Mouse (Mus musculus) erythroblast, adult 5-6 weeks (primary cell): ENCODE measurements around the gene Eno2. TPM values are rescaled to one million over a fixed set of nuclear protein-coding genes. Genes with fewer than 3 reads are reported as not detected.

Source experiments
- ATAC-seq: replicated peaks from 2 replicates; pipeline ENCODE4 v1.8.0; 2016; ENCODE audit warnings: moderate number of reproducible peaks, mild to moderate bottlenecking, moderate TSS enrichment, inconsistent platforms; ENCODE audit not compliant: poor library complexity, low FRiP score, severe bottlenecking
- total RNA-seq, 2 experiments: library from RNA; stranded (forward) in 1 of 2; stranded (reverse) in 1 of 2; fragments of 150-400 nt in 1 of 2; fragments of 200-764, 138-1000 nt in 1 of 2; gene quantifications; 2 replicates each; pipeline versions ENCODE4 v1.2.3 to v1.2.4; 2015 to 2017; ENCODE audit warnings: low replicate concordance in 2 of 2

The Eno2 gene
- total RNA-seq, 2 experiments from 2014 or later = not detected

GRCm38 (mm10) chr6:124768704-124769044 is 799 bp downstream of the Eno2 start:
- ATAC-seq = no peak

- no peak for ATAC-seq
Measured at GRCm38 (mm10) chr6:124767920-124768703, 1.4 kb downstream of the Eno2 start.

GRCm38 (mm10) chr6:124767536-124767919 is 1.9 kb downstream of the Eno2 start:
- ATAC-seq = no peak

- no peak for ATAC-seq
Measured at GRCm38 (mm10) chr6:124765951-124766350, 3.5 kb downstream of the Eno2 start.

- peak; percentile 84 for ATAC-seq
Measured at GRCm38 (mm10) chr6:124759259-124759658, 10.2 kb downstream of the Eno2 start.

GRCm38 (mm10) chr6:124758849-124759232 is 10.6 kb downstream of the Eno2 start:
- ATAC-seq = no peak

- ATAC-seq = no peak
Measured at GRCm38 (mm10) chr6:124757909-124758848, 11.3 kb downstream of the Eno2 start.

GRCm38 (mm10) chr6:124757351-124757880 is 12.1 kb downstream of the Eno2 start:
- ATAC-seq = no peak

- no peak for ATAC-seq
Measured at GRCm38 (mm10) chr6:124756652-124757350, 12.7 kb downstream of the Eno2 start.

- ATAC-seq = no peak
Measured at GRCm38 (mm10) chr6:124755831-124756595, 13.5 kb downstream of the Eno2 start, which contains the start of the genes Gm45234 and Atn1. Gene Gm45234 (minus strand): TSS chr6:124756021. Gene Atn1 (minus strand): TSS chr6:124756524.

- no peak for ATAC-seq
Measured at GRCm38 (mm10) chr6:124755306-124755705, 14.2 kb downstream of the Eno2 start.

- no peak for ATAC-seq
Measured at GRCm38 (mm10) chr6:124753861-124754260, 15.6 kb downstream of the Eno2 start.

- ATAC-seq = no peak
Measured at GRCm38 (mm10) chr6:124750405-124750804, 19.1 kb downstream of the Eno2 start.

GRCm38 (mm10) chr6:124746654-124747632 is 22.5 kb downstream of the Eno2 start:
- no peak for ATAC-seq

- no peak for ATAC-seq
Measured at GRCm38 (mm10) chr6:124746296-124746605, 23.2 kb downstream of the Eno2 start.

GRCm38 (mm10) chr6:124745490-124746295 is 23.8 kb downstream of the Eno2 start:
- peak; percentile 72 for ATAC-seq

GRCm38 (mm10) chr6:124744755-124745321 is 24.6 kb downstream of the Eno2 start:
- ATAC-seq = no peak
